Mouse (Mus musculus) left cerebral cortex, postnatal 25 days (tissue): Measurements from ENCODE around the gene Gm29106. TPM values are rescaled to one million over a fixed set of nuclear protein-coding genes. Genes with fewer than 3 reads are reported as not detected.
"Not testable (repeated sequence)": the region's sequence is repeated elsewhere in the genome, so short reads cannot be mapped to it uniquely, and the experiment has no call there.

Experiments
- DNase-seq, 2 experiments: peaks; one replicate each; pipeline ENCODE4 v3.0.0; 2022; ENCODE audit warnings: low spot score in 2 of 2, mixed read lengths in 1 of 2
- intact Hi-C: fragments of 180-260 bp; cut with DNase I; formaldehyde crosslinking; loops from one replicate; pipeline ENCODE4 v1.15.1; 2025
- total RNA-seq, 2 experiments: library from RNA; stranded (reverse); gene quantifications; 2 replicates each; pipeline ENCODE4 v1.2.3; 2021

Gene Gm29106
- not detected for total RNA-seq

DNA sequence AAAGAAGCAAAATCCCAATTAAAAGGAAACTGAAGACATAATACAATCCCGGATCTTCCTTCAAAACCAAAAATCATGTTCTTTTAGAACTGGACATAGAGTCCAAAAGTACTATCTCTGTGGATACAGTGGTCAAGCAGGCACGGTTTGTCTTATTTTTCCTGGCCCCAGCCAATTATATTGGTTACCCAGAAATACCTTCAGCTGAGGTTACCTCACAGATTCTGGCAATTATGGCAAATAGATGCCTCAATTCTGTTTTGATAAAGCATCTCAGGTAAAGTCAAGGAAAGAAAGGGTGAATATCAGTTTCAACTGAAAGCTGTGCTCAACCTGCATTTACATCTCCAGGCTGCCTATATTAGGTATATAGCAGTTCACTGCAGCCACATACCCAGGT lies at the start of gene Gm29106:
Gm29106 (plus strand) TSS at position 301 of the 400 bp plus-strand sequence.
- intact Hi-C loops, DNase-seq: not testable (repeated sequence)

DNA sequence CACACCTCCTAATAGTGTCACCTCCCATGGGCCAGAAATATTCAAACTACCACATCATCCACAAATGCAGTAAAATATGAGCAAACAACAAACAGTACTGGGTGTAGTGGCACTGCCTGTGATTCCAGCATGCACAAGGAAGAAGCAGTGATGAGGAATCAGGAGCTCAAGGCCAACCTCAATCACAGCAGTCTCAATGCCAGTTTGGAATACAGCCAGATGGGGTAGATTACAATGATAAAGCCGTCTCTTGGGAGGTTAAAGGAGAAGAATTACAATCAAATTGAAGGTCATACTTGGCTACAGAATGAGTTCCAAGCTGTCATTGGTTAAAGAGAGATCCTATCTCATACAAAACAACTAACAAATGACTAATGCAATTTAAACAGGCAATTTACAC lies 52.2 kb downstream of the Gm29106 start:
- intact Hi-C loops, result no loop called here
- no peak for DNase-seq

DNA sequence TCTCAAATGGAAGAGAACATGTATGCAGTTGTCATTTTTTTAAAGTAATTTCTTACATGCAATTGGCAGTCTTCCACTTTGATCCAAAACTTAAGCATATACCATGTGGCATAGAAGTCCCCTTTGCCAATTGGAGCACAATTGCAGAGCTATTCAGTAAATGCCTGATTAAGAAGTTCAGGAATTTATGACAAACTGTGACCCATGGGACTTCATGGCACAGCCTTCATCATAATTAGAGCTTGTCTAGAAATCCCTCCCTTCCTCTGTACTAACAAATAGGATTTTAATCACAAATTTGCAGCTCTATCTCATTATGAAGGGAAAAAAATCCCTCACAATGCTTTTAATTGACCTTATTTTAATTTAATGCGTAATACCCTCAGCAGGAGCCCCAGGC lies 59.7 kb downstream of the Gm29106 start:
- no peak for DNase-seq
- intact Hi-C loops, result no loop called here

Other genes starting within 250 kb of the Gm29106 start
- not detected for gene Gm28168, start 248.5 kb upstream of the Gm29106 start, total RNA-seq
- not detected for gene Gm7145, start 210.6 kb upstream of the Gm29106 start, total RNA-seq
- gene Tsn, start 135.2 kb downstream of the Gm29106 start, total RNA-seq, result 100 to 1,000 TPM; 107 to 110 TPM
- 10 to 100 TPM; 19.8 to 23.3 TPM for gene Nifk, start 145.3 kb downstream of the Gm29106 start, total RNA-seq
- gene Clasp1, start 212.5 kb downstream of the Gm29106 start, total RNA-seq, result 100 to 1,000 TPM; 106 to 112 TPM